9 mouse cellular contexts compared by ENCODE assay signal in the genomic region with DNA sequence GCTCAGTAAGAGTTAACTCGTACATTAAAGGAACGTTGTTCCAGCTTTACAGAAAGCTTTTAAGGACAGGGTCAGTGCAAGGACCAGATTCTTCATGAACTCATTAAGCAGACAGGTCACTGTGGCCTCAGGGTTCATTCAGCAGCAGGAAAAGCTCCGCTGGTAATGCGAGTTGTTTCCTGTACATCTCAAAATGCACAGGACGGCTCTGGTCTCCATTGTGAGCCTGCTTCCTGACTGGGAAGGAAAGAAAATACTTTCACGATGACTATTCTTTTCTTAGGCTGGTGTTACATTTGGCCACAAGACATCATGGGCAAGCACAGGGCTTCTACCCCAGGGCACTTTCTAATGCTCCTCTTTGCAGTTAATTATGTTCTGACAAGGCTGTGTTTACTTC. TPM values are rescaled to one million over a fixed set of nuclear protein-coding genes. Genes with fewer than 3 reads are reported as not detected.
DNase-seq lines count a peak whose midpoint lies in the region; ATAC-seq lines count a peak whose summit lies in the region.
"Had no signal": no experiment of that assay in that cellular context is flagged by ENCODE, and none has a peak within 500 bp of the region (broad histone marks: within the 10 kb centered on the region; RNA-seq: fewer than 3 reads in every experiment).

No protein-coding gene starts in this region.

- WGBS in kidney, embryonic 14.5 days: 28% methylated on average over 6 of the region's 6 CpGs
- WGBS in intestine, embryonic 16.5 days: 50% methylated on average over 6 of the region's 6 CpGs

- H3K4me2 ChIP-seq in kidney, embryonic 14.5 days (replicated peaks; ENCODE audit: low read depth, low read length): no peak overlapping the region
- H3K4me2 ChIP-seq in intestine, embryonic 16.5 days (ENCODE audit: low read depth, low read length): no peak overlapping the region
- H3K4me2 ChIP-seq: midbrain, embryonic 12.5 days had no signal

- peak; percentile 52; the same call in 1 of the 2 replicates for ATAC-seq in kidney, embryonic 14.5 days (ENCODE audit: low FRiP score, low TSS enrichment)
- ATAC-seq in intestine, embryonic 16.5 days: no peak
- no peak for ATAC-seq in monocyte, adult 5-6 weeks (replicated peaks; ENCODE audit: insufficient number of reproducible peaks, low FRiP score, low TSS enrichment, poor library complexity, severe bottlenecking)

- no peaks in the 10 kb centered on the region for H3K9me3 ChIP-seq in kidney, embryonic 14.5 days (ENCODE audit: control insufficient read depth, low read length)
- H3K9me3 ChIP-seq in intestine, embryonic 16.5 days (ENCODE audit: control insufficient read depth, low read length): no peaks in the 10 kb centered on the region
- H3K9me3 ChIP-seq: G1E; midbrain, embryonic 12.5 days had no signal

- H3K4me1 ChIP-seq in kidney, embryonic 14.5 days (ENCODE audit: control insufficient read depth, insufficient read depth, low read length): peaks cover 13% of the 10 kb centered on the region; the same call in 1 of the 2 replicates
- peaks cover 18% of the 10 kb centered on the region; the same call in 1 of the 2 replicates for H3K4me1 ChIP-seq in intestine, embryonic 16.5 days (ENCODE audit: control insufficient read depth, insufficient read depth, low read length)
- H3K4me1 ChIP-seq: midbrain, embryonic 12.5 days had no signal

- H3K4me3 ChIP-seq in kidney, embryonic 14.5 days (ENCODE audit: low read length): no peak overlapping the region
- H3K4me3 ChIP-seq in intestine, embryonic 16.5 days (ENCODE audit: low read length): no peak overlapping the region
- H3K4me3 ChIP-seq: midbrain, embryonic 12.5 days had no signal

- H3K27ac ChIP-seq in kidney, embryonic 14.5 days (ENCODE audit: low read depth, low read length): peak overlapping the region; percentile 83
- peak overlapping the region; percentile 71 for H3K27ac ChIP-seq in intestine, embryonic 16.5 days (ENCODE audit: low read length)
- H3K27ac ChIP-seq: midbrain, embryonic 12.5 days had no signal

- no peak overlapping the region for H3K9ac ChIP-seq in kidney, embryonic 14.5 days (ENCODE audit: low read depth, low read length)
- H3K9ac ChIP-seq in intestine, embryonic 16.5 days (ENCODE audit: low read depth, low read length): no peak overlapping the region
- H3K9ac ChIP-seq: midbrain, embryonic 12.5 days had no signal

- no peaks in the 10 kb centered on the region; the same call in 1 of the 2 replicates for H3K36me3 ChIP-seq in kidney, embryonic 14.5 days (ENCODE audit: control insufficient read depth, insufficient read depth, low read length)
- no peaks in the 10 kb centered on the region for H3K36me3 ChIP-seq in intestine, embryonic 16.5 days (ENCODE audit: control insufficient read depth, insufficient read depth, low read length)

- H3K27me3 ChIP-seq in kidney, embryonic 14.5 days (ENCODE audit: control insufficient read depth, insufficient read depth, low read length): no peaks in the 10 kb centered on the region
- H3K27me3 ChIP-seq in intestine, embryonic 16.5 days (replicated peaks; ENCODE audit: control insufficient read depth, insufficient read depth, low read length): no peaks in the 10 kb centered on the region
- H3K27me3 ChIP-seq: midbrain, embryonic 12.5 days had no signal

- no peak for DNase-seq in kidney, adult 18-20 months
- peak; percentile 39 for DNase-seq in Muller cell, postnatal 12 days (ENCODE audit: inconsistent ontology term)
- DNase-seq in embryo, embryonic 9.5 days (ENCODE audit: extremely low spot score): peak; percentile 16
- DNase-seq in adrenal gland, postnatal 10 days: no peak

RNA-seq across cellular contexts. Expression of a gene that starts 52.6 kb away (rescaled TPM):
- 221 and 289 TPM in 2 replicates for polyA plus RNA-seq in kidney, embryonic 14.5 days (2014; fragmentation: Nextera tagmentation; extraction: Ambion mirVana)
- polyA plus RNA-seq in intestine, embryonic 16.5 days (2015; fragmentation: Nextera tagmentation; extraction: Ambion mirVana): 156 and 179 TPM in 2 replicates
- total RNA-seq in adrenal gland, postnatal 10 days (2021): 10 to 100 TPM; 69.4 to 73.4 TPM
- total RNA-seq in monocyte, adult 5-6 weeks (2017): 135 to 169 TPM (median 155 TPM) in 3 replicates

RNA-seq across cellular contexts. Expression of a gene that starts 57.8 kb away (rescaled TPM):
- polyA plus RNA-seq in kidney, embryonic 14.5 days (2014; fragmentation: Nextera tagmentation; extraction: Ambion mirVana): 39.1 and 55.6 TPM in 2 replicates
- polyA plus RNA-seq in intestine, embryonic 16.5 days (2015; fragmentation: Nextera tagmentation; extraction: Ambion mirVana): 44.6 and 48.5 TPM in 2 replicates
- 10 to 100 TPM; 53.4 to 62.7 TPM for total RNA-seq in adrenal gland, postnatal 10 days (2021)
- not detected in 3 replicates for total RNA-seq in monocyte, adult 5-6 weeks (2017)

Comparison
In these comparisons a context has a peak if more than half of its experiments do, and no peak if none do; other contexts are left out.
1. DNase-seq: peak in Muller cell, postnatal 12 days (single experiment) and embryo, embryonic 9.5 days (single experiment); none in kidney, adult 18-20 months (single experiment) and adrenal gland, postnatal 10 days (single experiment).
2. RNA of a gene that starts 57.8 kb away (total RNA-seq): 53.4 to 62.7 TPM in adrenal gland, postnatal 10 days; not detected in monocyte, adult 5-6 weeks; every median in the first group is over 10 times any median in the second.